Mouse (Mus musculus): ENCODE data around the gene Uvssa.

DNA sequence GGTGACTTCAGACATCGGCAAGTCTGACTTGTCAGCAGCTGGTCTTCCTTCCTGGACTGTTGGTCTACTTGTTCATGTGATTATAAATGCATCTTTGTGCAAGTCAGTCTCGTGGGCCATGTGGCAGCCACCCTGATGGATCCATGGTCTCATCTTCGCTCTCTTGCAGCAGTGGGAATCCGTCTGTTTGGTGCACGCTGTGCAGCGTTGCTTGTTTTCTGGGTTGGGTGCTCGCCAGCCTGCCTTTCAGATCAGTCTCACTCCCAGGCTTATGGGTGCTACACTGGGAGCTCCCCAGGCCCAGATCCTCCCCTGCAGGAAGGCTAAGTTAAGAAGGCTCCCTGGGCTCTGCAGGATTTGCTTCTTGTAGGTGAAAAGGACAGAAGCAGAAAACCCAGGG lies 18.5 kb downstream of the Uvssa start:
- TF ChIP-seq CTCF (IDR thresholded peaks at IDR 0.05; ENCODE audit: low read depth, low read length) (no peak), TAL1 (conservative IDR thresholded peaks at IDR 0.05; ENCODE audit: low read depth, low read length) (no peak), GATA1 (IDR thresholded peaks at IDR 0.05; ENCODE audit: borderline replicate concordance, low read length) (no peak), GATA2 (IDR thresholded peaks at IDR 0.05; ENCODE audit: borderline replicate concordance, low read depth, low read length) (no peak)
